Mouse (Mus musculus): ENCODE measurements at regions not wholly inside any gene's neighbourhood (a gene's known extent, or its start where the extent isn't known, plus 50 kb on each side); places are given as distances from the start of the nearest gene placed in this dataset.

- ChIA-PET POLR2A (no interaction called here), CTCF (interaction anchor here in 1 of 4 experiments (0.5 kb wide), 1 partner anchor 10 kb away, joined by 3 read pairs; no protein-coding TSS in a partner anchor)
Observed at GRCm38 (mm10) chr15:57568006-57568630, 90.7 kb upstream of the Slc22a22 start.

- ChIA-PET POLR2A (no interaction called here), CTCF (no interaction called here)
Observed at GRCm38 (mm10) chr15:57547154-57547553, 69.7 kb upstream of the Slc22a22 start.

- ChIA-PET CTCF (no interaction called here), POLR2A (no interaction called here)
Observed at GRCm38 (mm10) chr15:57545141-57545540, 67.7 kb upstream of the Slc22a22 start.

- CTCF ChIA-PET: interaction anchor here in 3 of 4 experiments (0.6 to 1.2 kb wide), 5 partner anchors 30 to 1208 kb away, joined by 3 read pairs; no protein-coding TSS in a partner anchor
- POLR2A ChIA-PET: no interaction called here
Observed at GRCm38 (mm10) chr15:57543985-57544384, 66.6 kb upstream of the Slc22a22 start.

GRCm38 (mm10) chr15:57542630-57543029, 65.2 kb upstream of the Slc22a22 start:
- ChIA-PET POLR2A (no interaction called here), CTCF (interaction anchor here in 3 of 4 experiments (0.5 to 1.6 kb wide), 10 partner anchors 9 to 1503 kb away, joined by 3 to 5 read pairs (median 3); no protein-coding TSS in a partner anchor)

- POLR2A ChIA-PET: interaction anchor here in 1 of 4 experiments (0.6 kb wide), 1 partner anchor 930 kb away, joined by 5 read pairs; no protein-coding TSS in a partner anchor
- CTCF ChIA-PET: no interaction called here
Observed at GRCm38 (mm10) chr15:57535514-57535913, 58.1 kb upstream of the Slc22a22 start.

All from embryonic stem cell, embryonic (primary cell).